Mouse (Mus musculus) cerebellum, postnatal 25 days (tissue): ENCODE results near the gene Ptgfrn.

Experiments used
- DNase-seq, 2 experiments: peaks; one replicate each; pipeline ENCODE4 v3.0.0; 2021; ENCODE audit warnings: mixed read lengths in 2 of 2

The Ptgfrn gene

GRCm38 (mm10) chr3:101078344-101078743 lies 31.7 kb downstream of the Ptgfrn start:
- DNase-seq, result peak; percentile 28 to 66

GRCm38 (mm10) chr3:101077710-101078100 lies 32.4 kb downstream of the Ptgfrn start:
- DNase-seq, result peak; percentile 29 to 40

- DNase-seq, result peak; percentile 44 to 63
Measured at GRCm38 (mm10) chr3:101076966-101077709, 32.9 kb downstream of the Ptgfrn start.

- no peak for DNase-seq
Measured at GRCm38 (mm10) chr3:101075866-101076265, 34.2 kb downstream of the Ptgfrn start.

GRCm38 (mm10) chr3:101073384-101073783 lies 36.7 kb downstream of the Ptgfrn start:
- no peak for DNase-seq

- DNase-seq, result no peak
Measured at GRCm38 (mm10) chr3:101072506-101073215, 37.4 kb downstream of the Ptgfrn start.

- no peak for DNase-seq
Measured at GRCm38 (mm10) chr3:101071576-101071975, 38.5 kb downstream of the Ptgfrn start.

- DNase-seq, result no peak
Measured at GRCm38 (mm10) chr3:101070796-101071235, 39.3 kb downstream of the Ptgfrn start.

GRCm38 (mm10) chr3:101070230-101070795 lies 39.8 kb downstream of the Ptgfrn start:
- DNase-seq, result no peak

- no peak for DNase-seq
Measured at GRCm38 (mm10) chr3:101068701-101069100, 41.4 kb downstream of the Ptgfrn start.

GRCm38 (mm10) chr3:101066175-101066574 lies 43.9 kb downstream of the Ptgfrn start:
- DNase-seq, result no peak

GRCm38 (mm10) chr3:101061865-101062585 lies 48.1 kb downstream of the Ptgfrn start:
- DNase-seq, result no peak

GRCm38 (mm10) chr3:101059214-101059613 lies 50.9 kb downstream of the Ptgfrn start:
- no peak for DNase-seq

GRCm38 (mm10) chr3:101058203-101058602 lies 51.9 kb downstream of the Ptgfrn start:
- DNase-seq, result no peak

- DNase-seq, result no peak
Measured at GRCm38 (mm10) chr3:101055216-101055615, 54.9 kb downstream of the Ptgfrn start.

- DNase-seq, result peak in 1 of 2 experiments; percentile 34
Measured at GRCm38 (mm10) chr3:101051601-101052000, 58.5 kb downstream of the Ptgfrn start.

GRCm38 (mm10) chr3:101049997-101050396 lies 60.1 kb downstream of the Ptgfrn start:
- no peak for DNase-seq

GRCm38 (mm10) chr3:101048781-101049180 lies 61.3 kb downstream of the Ptgfrn start:
- DNase-seq, result no peak

GRCm38 (mm10) chr3:101047586-101048275 lies 62.3 kb downstream of the Ptgfrn start:
- DNase-seq, result peak; percentile 19 to 46

GRCm38 (mm10) chr3:101045431-101045830 lies 64.6 kb downstream of the Ptgfrn start:
- DNase-seq, result no peak

GRCm38 (mm10) chr3:101044686-101045085 lies 65.4 kb downstream of the Ptgfrn start:
- no peak for DNase-seq

GRCm38 (mm10) chr3:101041997-101042396 lies 68.1 kb downstream of the Ptgfrn start:
- DNase-seq, result no peak
